Mouse (Mus musculus): ENCODE results near the gene Gsdma2. TPM values are rescaled to one million over a fixed set of nuclear protein-coding genes. Genes with fewer than 3 reads are reported as not detected.
A peak's percentile ranks its signal among the peaks of the same experiment; 100 is the strongest.
"Not testable (repeated sequence)": the region's sequence is repeated elsewhere in the genome, so short reads cannot be mapped to it uniquely, and the experiment has no call there.

Gsdma2 gene
- polyA plus RNA-seq, 1 experiment from 2014 or later = 81.0 TPM

- TF ChIP-seq CTCF (IDR thresholded peaks at IDR 0.05; ENCODE audit: low read depth) = no peak
- TF ChIP-seq EP300 (optimal IDR thresholded peaks at IDR 0.05) = no peak
- Histone ChIP-seq H3K4me2 (replicated peaks; ENCODE audit: low read depth) (no peak overlapping the region), H3K4me3 (ENCODE audit: low read depth, low read length) (no peak overlapping the region), H3K27ac (replicated peaks) (no peak overlapping the region), H3K4me1 (replicated peaks; ENCODE audit: control insufficient read depth, insufficient read depth) (no peaks in the 10 kb centered on the region), H3K9ac (ENCODE audit: low read length) (no peak overlapping the region), H3K27me3 (ENCODE audit: control insufficient read depth, insufficient read depth, low read length) (no peaks in the 10 kb centered on the region), H3K36me3 (ENCODE audit: control insufficient read depth, insufficient read depth, low read length) (no peaks in the 10 kb centered on the region), H3K9me3 (ENCODE audit: control insufficient read depth, low read length) (no peaks in the 10 kb centered on the region)
- WGBS = 40% methylated on average over 3 of the region's 3 CpGs
- ATAC-seq (ENCODE audit: low FRiP score, low TSS enrichment) (no peak), DNase-seq (ENCODE audit: low spot score) (no peak)
Observed at GRCm38 (mm10) chr11:98671284-98671815, 24.8 kb downstream of the Gsdma2 start.

DNA sequence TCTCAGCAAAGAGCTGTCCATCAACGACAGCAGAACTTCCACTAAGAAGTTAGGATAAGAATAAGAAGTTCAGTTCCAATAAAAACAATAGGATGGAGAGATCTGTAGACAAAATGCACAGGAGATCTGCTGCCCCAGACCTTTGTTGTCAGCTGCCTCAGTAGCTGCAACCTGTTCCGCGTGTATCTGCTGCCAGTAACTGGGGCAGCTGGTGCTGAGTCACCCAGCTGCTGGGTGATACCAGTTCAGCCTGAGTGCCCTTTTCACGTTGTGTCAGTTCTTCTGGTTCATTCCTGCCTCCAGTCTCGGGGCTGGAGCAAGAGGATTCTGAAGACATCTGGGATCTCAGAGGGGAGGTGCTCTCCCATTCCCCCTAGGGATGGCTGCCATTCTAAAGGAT lies 25.3 kb downstream of the Gsdma2 start:
- Histone ChIP-seq H3K36me3 (ENCODE audit: control insufficient read depth, insufficient read depth, low read length) (no peaks in the 10 kb centered on the region), H3K9ac (ENCODE audit: low read length) (no peak overlapping the region), H3K27ac (replicated peaks) (no peak overlapping the region), H3K4me1 (replicated peaks; ENCODE audit: control insufficient read depth, insufficient read depth) (no peaks in the 10 kb centered on the region), H3K27me3 (ENCODE audit: control insufficient read depth, insufficient read depth, low read length) (no peaks in the 10 kb centered on the region), H3K4me2 (replicated peaks; ENCODE audit: low read depth) (no peak overlapping the region), H3K4me3 (ENCODE audit: low read depth, low read length) (no peak overlapping the region), H3K9me3 (ENCODE audit: control insufficient read depth, low read length) (no peaks in the 10 kb centered on the region)
- no peak for DNase-seq (ENCODE audit: low spot score)
- 31% methylated on average over 5 of the region's 5 CpGs for WGBS
- no peak for ATAC-seq (ENCODE audit: low FRiP score, low TSS enrichment)
- TF ChIP-seq EP300 (optimal IDR thresholded peaks at IDR 0.05) = no peak

DNA sequence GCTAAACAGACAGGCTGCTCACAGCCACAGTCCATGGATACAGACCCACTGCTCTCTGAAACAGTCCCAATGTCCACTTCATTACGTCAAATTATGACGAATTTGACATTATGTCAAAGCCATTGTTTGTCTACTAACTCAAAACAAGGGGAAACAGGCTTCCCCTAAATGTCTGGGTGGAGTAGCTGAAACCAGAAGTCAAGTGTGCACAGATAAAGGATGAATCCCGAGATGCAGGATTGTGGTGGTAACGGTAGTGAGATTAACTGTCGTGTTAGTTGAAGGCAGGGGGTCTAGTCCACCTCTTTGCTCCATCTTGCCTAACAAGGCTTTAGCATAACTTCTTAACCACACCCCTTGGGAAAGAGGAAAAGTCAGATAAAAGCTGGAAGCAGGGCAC lies 25.9 kb downstream of the Gsdma2 start:
- WGBS = 69% methylated on average over 5 of the region's 5 CpGs
- no peak overlapping the region for H3K4me2 ChIP-seq (replicated peaks; ENCODE audit: low read depth)
- H3K9ac ChIP-seq (ENCODE audit: low read length) = no peak overlapping the region
- no peaks in the 10 kb centered on the region for H3K36me3 ChIP-seq (ENCODE audit: control insufficient read depth, insufficient read depth, low read length)
- no peak overlapping the region for H3K4me3 ChIP-seq (ENCODE audit: low read depth, low read length)
- no peaks in the 10 kb centered on the region for H3K27me3 ChIP-seq (ENCODE audit: control insufficient read depth, insufficient read depth, low read length)
- DNase-seq (ENCODE audit: low spot score) = no peak
- H3K4me1 ChIP-seq (replicated peaks; ENCODE audit: control insufficient read depth, insufficient read depth) = no peaks in the 10 kb centered on the region
- H3K27ac ChIP-seq (replicated peaks) = 0 out of 2 replicates have a peak overlapping the region, but pooled peaks have one; percentile 4
- no peaks in the 10 kb centered on the region for H3K9me3 ChIP-seq (ENCODE audit: control insufficient read depth, low read length)
- TF ChIP-seq EP300 (optimal IDR thresholded peaks at IDR 0.05) = no peak
- no peak for TF ChIP-seq CTCF (IDR thresholded peaks at IDR 0.05; ENCODE audit: low read depth)
- no peak for ATAC-seq (ENCODE audit: low FRiP score, low TSS enrichment)

DNA sequence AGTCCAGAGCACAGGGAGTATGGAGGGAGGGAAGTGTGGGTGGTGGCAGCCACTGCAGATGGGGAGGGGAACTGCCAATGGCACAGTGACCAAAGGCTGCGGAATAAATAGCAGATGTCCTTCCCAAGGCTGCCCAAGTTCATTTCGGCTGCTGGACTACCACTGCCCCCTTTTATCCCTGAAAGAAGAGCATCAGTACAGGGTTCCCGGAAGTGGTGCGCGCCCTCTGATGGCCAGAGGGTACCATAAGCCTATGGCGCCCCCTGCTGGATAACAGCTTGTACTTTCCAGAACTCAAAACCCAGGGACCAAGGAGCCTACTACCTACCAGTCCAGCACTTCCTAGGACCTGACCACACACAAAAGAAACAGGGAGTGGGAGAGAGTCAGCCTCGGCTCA lies 26.6 kb downstream of the Gsdma2 start:
- not testable (repeated sequence) for H3K4me2 ChIP-seq (replicated peaks; ENCODE audit: low read depth); H3K27me3 ChIP-seq (ENCODE audit: control insufficient read depth, insufficient read depth, low read length); H3K4me3 ChIP-seq (ENCODE audit: low read depth, low read length); H3K27ac ChIP-seq (replicated peaks); H3K4me1 ChIP-seq (replicated peaks; ENCODE audit: control insufficient read depth, insufficient read depth); H3K36me3 ChIP-seq (ENCODE audit: control insufficient read depth, insufficient read depth, low read length); H3K9me3 ChIP-seq (ENCODE audit: control insufficient read depth, low read length); H3K9ac ChIP-seq (ENCODE audit: low read length)
- ATAC-seq (ENCODE audit: low FRiP score, low TSS enrichment) (peak; percentile 71), DNase-seq (ENCODE audit: low spot score) (peak; percentile 67)
- TF ChIP-seq CTCF (IDR thresholded peaks at IDR 0.05; ENCODE audit: low read depth) = peak; percentile 72
- 2% methylated on average over 6 of the region's 7 CpGs for WGBS

GRCm38 (mm10) chr11:98675829-98676363 lies 29.3 kb downstream of the Gsdma2 start:
- ATAC-seq (ENCODE audit: low FRiP score, low TSS enrichment) = no peak
- no peak for TF ChIP-seq CTCF (IDR thresholded peaks at IDR 0.05; ENCODE audit: low read depth)
- no peak for TF ChIP-seq EP300 (optimal IDR thresholded peaks at IDR 0.05)
- Histone ChIP-seq H3K4me1 (replicated peaks; ENCODE audit: control insufficient read depth, insufficient read depth) (no peaks in the 10 kb centered on the region), H3K27ac (replicated peaks) (no peak overlapping the region), H3K4me3 (ENCODE audit: low read depth, low read length) (no peak overlapping the region), H3K9me3 (ENCODE audit: control insufficient read depth, low read length) (no peaks in the 10 kb centered on the region), H3K9ac (ENCODE audit: low read length) (no peak overlapping the region), H3K36me3 (ENCODE audit: control insufficient read depth, insufficient read depth, low read length) (no peaks in the 10 kb centered on the region), H3K4me2 (replicated peaks; ENCODE audit: low read depth) (no peak overlapping the region), H3K27me3 (ENCODE audit: control insufficient read depth, insufficient read depth, low read length) (no peaks in the 10 kb centered on the region)
- WGBS = 35% methylated on average over 7 of the region's 7 CpGs
- DNase-seq (ENCODE audit: low spot score) = no peak

- H3K27ac ChIP-seq (replicated peaks) = no peak overlapping the region
- DNase-seq (ENCODE audit: low spot score) (no peak), ATAC-seq (ENCODE audit: low FRiP score, low TSS enrichment) (no peak)
- WGBS = 96% methylated on average over 1 of the region's 1 CpGs
- no peak overlapping the region for H3K9ac ChIP-seq (ENCODE audit: low read length)
- H3K4me3 ChIP-seq (ENCODE audit: low read depth, low read length) = no peak overlapping the region
- H3K4me2 ChIP-seq (replicated peaks; ENCODE audit: low read depth) = no peak overlapping the region
- H3K4me1 ChIP-seq (replicated peaks; ENCODE audit: control insufficient read depth, insufficient read depth) = no peaks in the 10 kb centered on the region
- H3K9me3 ChIP-seq (ENCODE audit: control insufficient read depth, low read length) = no peaks in the 10 kb centered on the region
- peaks cover 2% of the 10 kb centered on the region for H3K36me3 ChIP-seq (ENCODE audit: control insufficient read depth, insufficient read depth, low read length)
- TF ChIP-seq EP300 (optimal IDR thresholded peaks at IDR 0.05) (no peak), CTCF (IDR thresholded peaks at IDR 0.05; ENCODE audit: low read depth) (peak; percentile 49)
- H3K27me3 ChIP-seq (ENCODE audit: control insufficient read depth, insufficient read depth, low read length) = no peaks in the 10 kb centered on the region
Observed at GRCm38 (mm10) chr11:98680023-98680422, 33.5 kb downstream of the Gsdma2 start.

DNA sequence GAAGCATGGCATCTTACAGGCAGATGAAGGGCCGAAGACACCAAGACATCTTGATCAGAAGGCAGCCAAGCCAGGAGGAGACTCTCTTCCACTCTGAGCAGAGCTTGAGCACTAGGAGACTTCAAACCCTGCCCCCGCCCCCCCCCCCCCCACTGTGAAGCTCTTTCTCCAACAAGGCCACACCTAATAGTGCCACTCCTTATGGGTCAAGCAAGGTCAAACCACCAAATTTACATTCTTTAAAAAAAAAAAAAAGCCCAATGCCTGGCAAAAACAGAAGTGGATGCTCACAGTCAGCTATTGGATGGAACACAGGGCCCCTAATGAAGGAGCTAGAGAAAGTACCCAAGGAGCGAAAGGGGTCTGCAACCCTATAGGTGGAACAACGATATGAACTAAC lies 34.0 kb downstream of the Gsdma2 start:
- H3K9me3 ChIP-seq (ENCODE audit: control insufficient read depth, low read length); H3K4me2 ChIP-seq (replicated peaks; ENCODE audit: low read depth); H3K36me3 ChIP-seq (ENCODE audit: control insufficient read depth, insufficient read depth, low read length); H3K9ac ChIP-seq (ENCODE audit: low read length); H3K27ac ChIP-seq (replicated peaks); ATAC-seq (ENCODE audit: low FRiP score, low TSS enrichment); H3K4me3 ChIP-seq (ENCODE audit: low read depth, low read length); DNase-seq (ENCODE audit: low spot score); H3K27me3 ChIP-seq (ENCODE audit: control insufficient read depth, insufficient read depth, low read length); H3K4me1 ChIP-seq (replicated peaks; ENCODE audit: control insufficient read depth, insufficient read depth): not testable (repeated sequence)
- WGBS = 82% methylated on average over 4 of the region's 4 CpGs

All from stomach, postnatal 0 days (tissue).